Mouse (Mus musculus): ENCODE results near the gene Creld1. TPM values are rescaled to one million over a fixed set of nuclear protein-coding genes. Genes with fewer than 3 reads are reported as not detected.

Gene Creld1
- polyA plus RNA-seq, 1 experiment from 2014 or later, result 14.0 TPM

- Histone ChIP-seq H3K4me2 (ENCODE audit: low read depth, low read length) (no peak overlapping the region), H3K36me3 (replicated peaks; ENCODE audit: insufficient read depth, low read length) (no peaks in the 10 kb centered on the region), H3K27ac (ENCODE audit: low read depth) (no peak overlapping the region), H3K9me3 (ENCODE audit: low read length) (no peaks in the 10 kb centered on the region), H3K27me3 (ENCODE audit: insufficient read depth, low read length) (0 out of 2 replicates have a peak, but pooled peaks cover 6% of the 10 kb centered on the region), H3K4me3 (ENCODE audit: low read depth, low read length) (no peak overlapping the region), H3K4me1 (ENCODE audit: insufficient read depth) (peaks cover 15% of the 10 kb centered on the region), H3K9ac (replicated peaks) (no peak overlapping the region)
- TF ChIP-seq EP300 (IDR thresholded peaks at IDR 0.05; ENCODE audit: low read depth) (no peak), CTCF (IDR thresholded peaks at IDR 0.05; ENCODE audit: low read depth) (no peak)
- ATAC-seq, result no peak
- DNase-seq, result no peak
- WGBS (ENCODE audit: insufficient replicate concordance), result 58% methylated on average over 3 of the region's 3 CpGs
Observed at GRCm38 (mm10) chr6:113468512-113468911, 14.6 kb upstream of the Creld1 start.

- Histone ChIP-seq H3K27me3 (ENCODE audit: insufficient read depth, low read length) (0 out of 2 replicates have a peak, but pooled peaks cover 6% of the 10 kb centered on the region), H3K9ac (replicated peaks) (peak overlapping the region; percentile 38; the same call in 1 of the 2 replicates), H3K4me1 (ENCODE audit: insufficient read depth) (peaks cover 15% of the 10 kb centered on the region), H3K27ac (ENCODE audit: low read depth) (no peak overlapping the region), H3K9me3 (ENCODE audit: low read length) (no peaks in the 10 kb centered on the region), H3K4me2 (ENCODE audit: low read depth, low read length) (peak overlapping the region; percentile 84), H3K4me3 (ENCODE audit: low read depth, low read length) (peak overlapping the region; percentile 40), H3K36me3 (replicated peaks; ENCODE audit: insufficient read depth, low read length) (no peaks in the 10 kb centered on the region)
- ATAC-seq (peak; percentile 79), DNase-seq (peak; percentile 73)
- TF ChIP-seq CTCF (IDR thresholded peaks at IDR 0.05; ENCODE audit: low read depth) (peak; percentile 79), EP300 (IDR thresholded peaks at IDR 0.05; ENCODE audit: low read depth) (no peak)
- 12% methylated on average over 9 of the region's 9 CpGs for WGBS (ENCODE audit: insufficient replicate concordance)
Observed at GRCm38 (mm10) chr6:113469021-113469420, 14.1 kb upstream of the Creld1 start.

- Histone ChIP-seq H3K4me2 (ENCODE audit: low read depth, low read length) (peak overlapping the region; percentile 84), H3K36me3 (replicated peaks; ENCODE audit: insufficient read depth, low read length) (no peaks in the 10 kb centered on the region), H3K4me3 (ENCODE audit: low read depth, low read length) (peak overlapping the region; percentile 40), H3K27ac (ENCODE audit: low read depth) (no peak overlapping the region), H3K9ac (replicated peaks) (peak overlapping the region; percentile 50; the same call in 1 of the 2 replicates), H3K9me3 (ENCODE audit: low read length) (no peaks in the 10 kb centered on the region), H3K27me3 (ENCODE audit: insufficient read depth, low read length) (0 out of 2 replicates have a peak, but pooled peaks cover 6% of the 10 kb centered on the region), H3K4me1 (ENCODE audit: insufficient read depth) (peaks cover 15% of the 10 kb centered on the region)
- 2% methylated on average over 31 of the region's 31 CpGs for WGBS (ENCODE audit: insufficient replicate concordance)
- DNase-seq (peak; percentile 82), ATAC-seq (peak; percentile 78)
- TF ChIP-seq CTCF (IDR thresholded peaks at IDR 0.05; ENCODE audit: low read depth) (peak; percentile 88), EP300 (IDR thresholded peaks at IDR 0.05; ENCODE audit: low read depth) (no peak)
Observed at GRCm38 (mm10) chr6:113469432-113469831, 13.7 kb upstream of the Creld1 start.

- Histone ChIP-seq H3K9ac (replicated peaks) (peak within 1 kb of the TSS; percentile 57; the same call in 1 of the 2 replicates), H3K4me1 (ENCODE audit: insufficient read depth) (peaks cover 15% of the 10 kb centered on the region), H3K27ac (ENCODE audit: low read depth) (peak within 1 kb of the TSS; percentile 71; the same call in 1 of the 2 replicates), H3K9me3 (ENCODE audit: low read length) (no peaks in the 10 kb centered on the region), H3K4me2 (ENCODE audit: low read depth, low read length) (peak within 1 kb of the TSS; percentile 67), H3K27me3 (ENCODE audit: insufficient read depth, low read length) (0 out of 2 replicates have a peak, but pooled peaks cover 6% of the 10 kb centered on the region), H3K36me3 (replicated peaks; ENCODE audit: insufficient read depth, low read length) (no peaks in the 10 kb centered on the region), H3K4me3 (ENCODE audit: low read depth, low read length) (peak within 1 kb of the TSS; percentile 28)
- 46% methylated on average over 12 of the region's 12 CpGs for WGBS (ENCODE audit: insufficient replicate concordance)
- peak; percentile 65 for DNase-seq
- TF ChIP-seq CTCF (IDR thresholded peaks at IDR 0.05; ENCODE audit: low read depth) (no peak), EP300 (IDR thresholded peaks at IDR 0.05; ENCODE audit: low read depth) (no peak)
- ATAC-seq, result peak; percentile 73
Observed at GRCm38 (mm10) chr6:113471297-113471936, 11.7 kb upstream of the Creld1 start, which contains the start of gene Il17rc. Gene Il17rc, plus strand, starts transcription at chr6:113471427.

- Histone ChIP-seq H3K4me2 (ENCODE audit: low read depth, low read length) (peak overlapping the region; percentile 67; the same call in 1 of the 2 replicates), H3K27ac (ENCODE audit: low read depth) (no peak overlapping the region), H3K27me3 (ENCODE audit: insufficient read depth, low read length) (0 out of 2 replicates have a peak, but pooled peaks cover 6% of the 10 kb centered on the region), H3K9me3 (ENCODE audit: low read length) (no peaks in the 10 kb centered on the region), H3K4me3 (ENCODE audit: low read depth, low read length) (0 out of 2 replicates have a peak overlapping the region, but pooled peaks have one; percentile 28), H3K9ac (replicated peaks) (peak overlapping the region; percentile 57; the same call in 1 of the 2 replicates), H3K4me1 (ENCODE audit: insufficient read depth) (peaks cover 15% of the 10 kb centered on the region), H3K36me3 (replicated peaks; ENCODE audit: insufficient read depth, low read length) (no peaks in the 10 kb centered on the region)
- 79% methylated on average over 10 of the region's 10 CpGs for WGBS (ENCODE audit: insufficient replicate concordance)
- DNase-seq (no peak), ATAC-seq (no peak)
- TF ChIP-seq CTCF (IDR thresholded peaks at IDR 0.05; ENCODE audit: low read depth) (no peak), EP300 (IDR thresholded peaks at IDR 0.05; ENCODE audit: low read depth) (no peak)
Observed at GRCm38 (mm10) chr6:113472061-113472460, 11.0 kb upstream of the Creld1 start.

GRCm38 (mm10) chr6:113473246-113473645 is 9.9 kb upstream of the Creld1 start:
- Histone ChIP-seq H3K4me1 (ENCODE audit: insufficient read depth) (peaks cover 15% of the 10 kb centered on the region), H3K36me3 (replicated peaks; ENCODE audit: insufficient read depth, low read length) (no peaks in the 10 kb centered on the region), H3K4me2 (ENCODE audit: low read depth, low read length) (no peak overlapping the region), H3K4me3 (ENCODE audit: low read depth, low read length) (no peak overlapping the region), H3K9ac (replicated peaks) (no peak overlapping the region), H3K27me3 (ENCODE audit: insufficient read depth, low read length) (0 out of 2 replicates have a peak, but pooled peaks cover 6% of the 10 kb centered on the region), H3K27ac (ENCODE audit: low read depth) (no peak overlapping the region), H3K9me3 (ENCODE audit: low read length) (no peaks in the 10 kb centered on the region)
- no peak for TF ChIP-seq EP300 (IDR thresholded peaks at IDR 0.05; ENCODE audit: low read depth)
- TF ChIP-seq CTCF (IDR thresholded peaks at IDR 0.05; ENCODE audit: low read depth), result no peak
- DNase-seq (no peak), ATAC-seq (no peak)
- WGBS (ENCODE audit: insufficient replicate concordance), result 33% methylated on average over 2 of the region's 2 CpGs

All from liver, postnatal 0 days (tissue).